Mouse (Mus musculus): ENCODE data around the gene Arl11. TPM values are rescaled to one million over a fixed set of nuclear protein-coding genes. Genes with fewer than 3 reads are reported as not detected.
"Not testable (repeated sequence)": the region's sequence is repeated elsewhere in the genome, so short reads cannot be mapped to it uniquely, and the experiment has no call there.

Gene Arl11
- total and polyA plus RNA-seq, 3 experiments, result 0.12 to 0.68 TPM; not detected in 1

- not testable (repeated sequence) for H3K4me3 ChIP-seq (ENCODE audit: control insufficient read depth in 1 of 2, insufficient read depth in 1 of 2, low read depth in 2 of 2, low read length in 2 of 2); H3K9ac ChIP-seq (ENCODE audit: control insufficient read depth, low read depth, low read length, poor library complexity, severe bottlenecking); H3K9me3 ChIP-seq (replicated peaks; ENCODE audit: insufficient read depth, low read length); H3K79me2 ChIP-seq (ENCODE audit: control insufficient read depth, insufficient read depth, low read length, poor library complexity); H3K27me3 ChIP-seq (ENCODE audit: control insufficient read depth in 1 of 2, insufficient read depth in 2 of 2, low read length in 2 of 2); H3K27ac ChIP-seq (ENCODE audit: control insufficient read depth, low read depth, low read length)
- Histone ChIP-seq H3K36me3 (ENCODE audit: control insufficient read depth in 1 of 2, insufficient read depth in 2 of 2, low read length in 2 of 2) (peaks cover 0 to 11% of the 10 kb centered on the region in 2 experiments; a peak in 1 of 4 replicates), H3K4me1 (ENCODE audit: control insufficient read depth in 1 of 2, insufficient read depth in 2 of 2, low read length in 2 of 2) (peaks cover 3 to 11% of the 10 kb centered on the region in 2 experiments)
- TF ChIP-seq CTCF (IDR thresholded peaks at IDR 0.05 in 2 of 3, conservative IDR thresholded peaks at IDR 0.05 in 1 of 3; ENCODE audit: control insufficient read depth in 1 of 3, insufficient read depth in 1 of 3, low read depth in 2 of 3, low read length in 3 of 3, poor library complexity in 1 of 3, severe bottlenecking in 1 of 3), result peak in 2 of 3 experiments; percentile 8 to 40; a peak in 2 of 6 replicates
- peak; percentile 26 for TF ChIP-seq SMC3 (IDR thresholded peaks at IDR 0.05; ENCODE audit: low read depth, low read length)
- DNase-seq (ENCODE audit: low read depth, low spot score), result peak; percentile 37
These were observed 17.5 kb downstream of the Arl11 start for GRCm38 (mm10) chr14:61327007-61327406.

- H3K4me1 ChIP-seq (ENCODE audit: control insufficient read depth in 1 of 2, insufficient read depth in 2 of 2, low read length in 2 of 2), result peaks cover 3 to 8% of the 10 kb centered on the region in 2 experiments
- H3K4me3 ChIP-seq (ENCODE audit: control insufficient read depth in 1 of 2, insufficient read depth in 1 of 2, low read depth in 2 of 2, low read length in 2 of 2), result no peak overlapping the region
- H3K9ac ChIP-seq (ENCODE audit: control insufficient read depth, low read depth, low read length, poor library complexity, severe bottlenecking), result no peak overlapping the region
- no peaks in the 10 kb centered on the region for H3K9me3 ChIP-seq (replicated peaks; ENCODE audit: insufficient read depth, low read length)
- H3K27me3 ChIP-seq (ENCODE audit: control insufficient read depth in 1 of 2, insufficient read depth in 2 of 2, low read length in 2 of 2), result no peaks in the 10 kb centered on the region
- no peak for DNase-seq (ENCODE audit: low read depth, low spot score)
- no peaks in the 10 kb centered on the region for H3K79me2 ChIP-seq (ENCODE audit: control insufficient read depth, insufficient read depth, low read length, poor library complexity)
- H3K36me3 ChIP-seq (ENCODE audit: control insufficient read depth in 1 of 2, insufficient read depth in 2 of 2, low read length in 2 of 2), result peaks cover 0 to 8% of the 10 kb centered on the region in 2 experiments; a peak in 1 of 4 replicates
- no peak overlapping the region for H3K27ac ChIP-seq (ENCODE audit: control insufficient read depth, low read depth, low read length)
- TF ChIP-seq TAL1 (IDR thresholded peaks at IDR 0.05; ENCODE audit: low read length) (no peak), UBTF (IDR thresholded peaks at IDR 0.05; ENCODE audit: borderline replicate concordance, insufficient read depth, low read depth, low read length) (no peak)
These were observed 18.3 kb downstream of the Arl11 start for GRCm38 (mm10) chr14:61327618-61328450.

GRCm38 (mm10) chr14:61330591-61330990 lies 21.0 kb downstream of the Arl11 start:
- Histone ChIP-seq H3K27ac (ENCODE audit: control insufficient read depth, low read depth, low read length) (no peak overlapping the region), H3K9ac (ENCODE audit: control insufficient read depth, low read depth, low read length, poor library complexity, severe bottlenecking) (no peak overlapping the region; the same call in 1 of the 2 replicates), H3K4me3 (ENCODE audit: control insufficient read depth in 1 of 2, insufficient read depth in 1 of 2, low read depth in 2 of 2, low read length in 2 of 2) (no peak overlapping the region; a peak in 1 of 4 replicates), H3K27me3 (ENCODE audit: control insufficient read depth in 1 of 2, insufficient read depth in 2 of 2, low read length in 2 of 2) (no peaks in the 10 kb centered on the region), H3K36me3 (ENCODE audit: control insufficient read depth in 1 of 2, insufficient read depth in 2 of 2, low read length in 2 of 2) (peaks cover 0 to 5% of the 10 kb centered on the region in 2 experiments; a peak in 1 of 4 replicates), H3K4me1 (ENCODE audit: control insufficient read depth in 1 of 2, insufficient read depth in 2 of 2, low read length in 2 of 2) (peaks cover 0 to 6% of the 10 kb centered on the region in 2 experiments; a peak in 1 of 4 replicates), H3K79me2 (ENCODE audit: control insufficient read depth, insufficient read depth, low read length, poor library complexity) (no peaks in the 10 kb centered on the region), H3K9me3 (replicated peaks; ENCODE audit: insufficient read depth, low read length) (no peaks in the 10 kb centered on the region)
- TF ChIP-seq MYC (IDR thresholded peaks at IDR 0.05; ENCODE audit: low read depth, low read length) (no peak), BHLHE40 (IDR thresholded peaks at IDR 0.05; ENCODE audit: borderline replicate concordance, low read depth, low read length) (no peak), ZKSCAN1 (IDR thresholded peaks at IDR 0.05; ENCODE audit: low read depth, low read length) (no peak), TBP (IDR thresholded peaks at IDR 0.05; ENCODE audit: low read depth, low read length) (no peak), POLR2AphosphoS5 (IDR thresholded peaks at IDR 0.05; ENCODE audit: borderline replicate concordance, low read depth, low read length) (no peak), ZMIZ1 (IDR thresholded peaks at IDR 0.05; ENCODE audit: low read depth, low read length) (no peak), USF1 (IDR thresholded peaks at IDR 0.05; ENCODE audit: low read depth, low read length) (no peak), MYB (IDR thresholded peaks at IDR 0.05; ENCODE audit: low read depth, low read length) (no peak), GATA1 (IDR thresholded peaks at IDR 0.05; ENCODE audit: low read depth, low read length) (no peak), MAFK (IDR thresholded peaks at IDR 0.05; ENCODE audit: borderline replicate concordance, low read depth, low read length) (no peak), TCF12 (IDR thresholded peaks at IDR 0.05; ENCODE audit: low read depth, low read length) (no peak), KAT2A (conservative IDR thresholded peaks at IDR 0.05; ENCODE audit: low read depth, low read length) (no peak), NRF1 (IDR thresholded peaks at IDR 0.05; ENCODE audit: insufficient read depth, low read depth, low read length, poor library complexity, severe bottlenecking) (no peak), ZNF384 (IDR thresholded peaks at IDR 0.05; ENCODE audit: low read depth, low read length) (no peak)
- DNase-seq (ENCODE audit: low read depth, low spot score), result no peak
